Mouse (Mus musculus) hematopoietic multipotent progenitor cell, adult 10-12 weeks (in vitro differentiated cells): Measurements from ENCODE around the gene Gm49393. TPM values are rescaled to one million over a fixed set of nuclear protein-coding genes. Genes with fewer than 3 reads are reported as not detected.

ENCODE experiments used
- polyA plus RNA-seq: library from polyadenylated mRNA; stranded (reverse); fragments of >175 nt; gene quantifications from 2 replicates; pipeline ENCODE4 v1.2.3, GENCODE M21; 2012; ENCODE audit warnings: low replicate concordance

The Gm49393 gene
- not detected in 2 replicates for polyA plus RNA-seq

GRCm38 (mm10) chr13:60935490-60935889 is at the start of gene Gm49393:
Gene Gm49393, minus strand, starts transcription at chr13:60935590.

GRCm38 (mm10) chr13:60941884-60942283 is 6.5 kb upstream of the Gm49393 start, which contains the start of gene Tpbpa:
Gene Tpbpa, minus strand, starts transcription at chr13:60941984.

GRCm38 (mm10) chr13:60936500-60936901 is 1.1 kb upstream of the Gm49393 start, which contains the start of the genes Gm49391 and Ctla2a:
Gene Gm49391, minus strand, starts transcription at chr13:60936571.
Gene Ctla2a, minus strand, starts transcription at chr13:60936625.

GRCm38 (mm10) chr13:60904780-60905179 is 30.6 kb downstream of the Gm49393 start, which contains the start of gene Tpbpb:
Gene Tpbpb, minus strand, starts transcription at chr13:60904880.

GRCm38 (mm10) chr13:60897328-60897727 is 38.1 kb downstream of the Gm49393 start, which contains the start of gene Ctla2b:
Gene Ctla2b, minus strand, starts transcription at chr13:60897447.

GRCm38 (mm10) chr13:60896794-60897193 is 38.6 kb downstream of the Gm49393 start, which contains the start of gene Gm49392:
Gene Gm49392, minus strand, starts transcription at chr13:60896894.

GRCm38 (mm10) chr13:60864281-60864680 is 71.1 kb downstream of the Gm49393 start, which contains the start of gene 4930486L24Rik:
Gene 4930486L24Rik, minus strand, starts transcription at chr13:60864475.

Other genes starting within 250 kb of the Gm49393 start
- not detected in 2 replicates for gene BC051665, start 149.2 kb downstream of the Gm49393 start, polyA plus RNA-seq
- not detected in 2 replicates for gene Ctsll3, start 132.7 kb downstream of the Gm49393 start, polyA plus RNA-seq
- gene 4930486L24Rik, start 71.1 kb downstream of the Gm49393 start, polyA plus RNA-seq = 0.85 TPM in 1 of 2 replicates, not detected in the other
- gene Gm49392, start 38.7 kb downstream of the Gm49393 start, polyA plus RNA-seq = not detected in 2 replicates
- gene Ctla2b, start 38.1 kb downstream of the Gm49393 start, polyA plus RNA-seq = 0.29 and 0.31 TPM in 2 replicates
- gene Tpbpb, start 30.7 kb downstream of the Gm49393 start, polyA plus RNA-seq = not detected in 2 replicates
- 0.47 TPM in 1 of 2 replicates, not detected in the other for gene Gm49391, start 981 bp upstream of the Gm49393 start, polyA plus RNA-seq
- gene Ctla2a, start 1.0 kb upstream of the Gm49393 start, polyA plus RNA-seq = 2.0 and 3.2 TPM in 2 replicates
- not detected in 2 replicates for gene Tpbpa, start 6.4 kb upstream of the Gm49393 start, polyA plus RNA-seq
- gene Ctsj, start 70.4 kb upstream of the Gm49393 start, polyA plus RNA-seq = not detected in 2 replicates
- gene Ctsq, start 105.0 kb upstream of the Gm49393 start, polyA plus RNA-seq = not detected in 2 replicates
- not detected in 2 replicates for gene Ctsr, start 228.7 kb upstream of the Gm49393 start, polyA plus RNA-seq